Mouse (Mus musculus): ENCODE measurements around the gene Add2.

The Add2 gene

GRCm38 (mm10) chr6:86048509-86048908 is 20.0 kb downstream of the Add2 start:
- DNase-seq (ENCODE audit: low spot score in 2 of 2): no peak

GRCm38 (mm10) chr6:86050586-86051268 is 22.2 kb downstream of the Add2 start:
- no peak for DNase-seq (ENCODE audit: low spot score in 2 of 2)

GRCm38 (mm10) chr6:86052032-86052459 is 23.6 kb downstream of the Add2 start:
- DNase-seq (ENCODE audit: low spot score in 2 of 2): no peak

- no peak for DNase-seq (ENCODE audit: low spot score in 2 of 2)
Observed at GRCm38 (mm10) chr6:86052556-86052955, 24.1 kb downstream of the Add2 start.

GRCm38 (mm10) chr6:86053099-86053498 is 24.6 kb downstream of the Add2 start:
- DNase-seq (ENCODE audit: low spot score in 2 of 2): no peak

GRCm38 (mm10) chr6:86053594-86053993 is 25.1 kb downstream of the Add2 start:
- no peak for DNase-seq (ENCODE audit: low spot score in 2 of 2)

- no peak for DNase-seq (ENCODE audit: low spot score in 2 of 2)
Observed at GRCm38 (mm10) chr6:86058475-86058874, 30.0 kb downstream of the Add2 start.

- DNase-seq (ENCODE audit: low spot score in 2 of 2): no peak
Observed at GRCm38 (mm10) chr6:86059151-86059853, 30.8 kb downstream of the Add2 start.

- DNase-seq (ENCODE audit: low spot score in 2 of 2): no peak
Observed at GRCm38 (mm10) chr6:86060170-86060569, 31.7 kb downstream of the Add2 start.

GRCm38 (mm10) chr6:86062226-86062625 is 33.7 kb downstream of the Add2 start:
- DNase-seq (ENCODE audit: low spot score in 2 of 2): no peak

- DNase-seq (ENCODE audit: low spot score in 2 of 2): no peak
Observed at GRCm38 (mm10) chr6:86062684-86063083, 34.2 kb downstream of the Add2 start.

GRCm38 (mm10) chr6:86064318-86065016 is 36.0 kb downstream of the Add2 start:
- DNase-seq (ENCODE audit: low spot score in 2 of 2): peak in 1 of 2 experiments; percentile 34

- no peak for DNase-seq (ENCODE audit: low spot score in 2 of 2)
Observed at GRCm38 (mm10) chr6:86066727-86067126, 38.2 kb downstream of the Add2 start.

GRCm38 (mm10) chr6:86067145-86067544 is 38.7 kb downstream of the Add2 start:
- no peak for DNase-seq (ENCODE audit: low spot score in 2 of 2)

GRCm38 (mm10) chr6:86069009-86069408 is 40.5 kb downstream of the Add2 start:
- DNase-seq (ENCODE audit: low spot score in 2 of 2): no peak

GRCm38 (mm10) chr6:86069856-86070255 is 41.4 kb downstream of the Add2 start:
- DNase-seq (ENCODE audit: low spot score in 2 of 2): no peak

GRCm38 (mm10) chr6:86070277-86070676 is 41.8 kb downstream of the Add2 start:
- no peak for DNase-seq (ENCODE audit: low spot score in 2 of 2)

- no peak for DNase-seq (ENCODE audit: low spot score in 2 of 2)
Observed at GRCm38 (mm10) chr6:86073882-86074281, 45.4 kb downstream of the Add2 start.

GRCm38 (mm10) chr6:86074538-86075204 is 46.2 kb downstream of the Add2 start:
- no peak for DNase-seq (ENCODE audit: low spot score in 2 of 2)

GRCm38 (mm10) chr6:86076525-86076924 is 48.0 kb downstream of the Add2 start:
- no peak for DNase-seq (ENCODE audit: low spot score in 2 of 2)

GRCm38 (mm10) chr6:86077880-86078279 is 49.4 kb downstream of the Add2 start:
- DNase-seq (ENCODE audit: low spot score in 2 of 2): no peak

GRCm38 (mm10) chr6:86078361-86079010 is 50.0 kb downstream of the Add2 start:
- no peak for DNase-seq (ENCODE audit: low spot score in 2 of 2)

Measured in cerebellum, postnatal 4 days (tissue).